Comparison of ENCODE assay signal across 8 mouse cellular contexts in the genomic region with DNA sequence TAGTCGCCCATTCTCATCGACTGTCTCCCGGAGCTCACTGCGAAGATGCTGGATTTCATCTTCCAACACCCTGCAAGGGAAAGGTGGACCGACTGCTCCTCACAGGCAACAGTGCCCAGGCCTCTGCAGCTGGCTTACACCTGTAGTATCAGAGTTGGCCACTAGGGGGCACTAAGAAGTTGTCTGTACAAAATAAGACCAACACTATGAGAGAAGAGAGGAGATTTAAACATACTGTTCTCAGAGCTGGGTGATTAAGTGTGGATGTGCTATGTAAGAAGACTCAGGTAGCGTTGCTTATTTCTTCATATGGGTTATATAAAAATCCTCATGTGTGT. TPM values are rescaled to one million over a fixed set of nuclear protein-coding genes. Genes with fewer than 3 reads are reported as not detected.
DNase-seq lines count a peak whose midpoint lies in the region; ATAC-seq and TF ChIP-seq lines count a peak whose summit lies in the region.

No protein-coding gene starts in this region.

- TF ChIP-seq RAD21 in MEL (IDR thresholded peaks at IDR 0.05; ENCODE audit: low read depth, low read length) = peak; percentile 72

- H3K9ac ChIP-seq in MEL (ENCODE audit: control insufficient read depth, low read depth, low read length, poor library complexity, severe bottlenecking) = no peak overlapping the region
- no peak overlapping the region for H3K9ac ChIP-seq in hindbrain, embryonic 13.5 days

- TF ChIP-seq POLR2A in MEL (IDR thresholded peaks at IDR 0.05; ENCODE audit: control insufficient read depth in 1 of 2, insufficient read depth in 1 of 2, low read depth in 1 of 2, low read length in 2 of 2, poor library complexity in 1 of 2) = no peak
- no peak for TF ChIP-seq POLR2A in embryonic fibroblast, embryonic 13.5 days (IDR thresholded peaks at IDR 0.05; ENCODE audit: low read depth, low read length)

- H3K27me3 ChIP-seq in MEL (ENCODE audit: control insufficient read depth in 1 of 2, insufficient read depth in 2 of 2, low read length in 2 of 2) = no peaks in the 10 kb centered on the region
- H3K27me3 ChIP-seq in hindbrain, embryonic 13.5 days = no peaks in the 10 kb centered on the region

- H3K4me3 ChIP-seq in MEL (ENCODE audit: control insufficient read depth in 1 of 2, insufficient read depth in 1 of 2, low read depth in 2 of 2, low read length in 2 of 2) = no peak overlapping the region
- no peak overlapping the region for H3K4me3 ChIP-seq in embryonic fibroblast, embryonic 13.5 days (ENCODE audit: insufficient read depth, low read length)
- no peak overlapping the region for H3K4me3 ChIP-seq in hindbrain, embryonic 13.5 days

- DNase-seq in MEL (ENCODE audit: low read depth, low spot score) = peak; percentile 72
- DNase-seq in adrenal gland, postnatal 36 days = peak; percentile 80 to 82
- peak; percentile 82 to 96 for DNase-seq in layer of hippocampus, postnatal 25 days (ENCODE audit: extremely low spot score in 1 of 2, low spot score in 1 of 2)
- DNase-seq in right cerebral cortex, postnatal 14 days = peak; percentile 86

- WGBS in hindbrain, embryonic 13.5 days = 32% methylated on average over 6 of the region's 6 CpGs

- H3K36me3 ChIP-seq in MEL (ENCODE audit: control insufficient read depth in 1 of 2, insufficient read depth in 2 of 2, low read length in 2 of 2) = no peaks in the 10 kb centered on the region
- no peaks in the 10 kb centered on the region for H3K36me3 ChIP-seq in hindbrain, embryonic 13.5 days

- H3K9me3 ChIP-seq in MEL (replicated peaks; ENCODE audit: insufficient read depth, low read length) = no peaks in the 10 kb centered on the region
- H3K9me3 ChIP-seq in hindbrain, embryonic 13.5 days = no peaks in the 10 kb centered on the region; the same call in 1 of the 2 replicates

- no peak overlapping the region for H3K27ac ChIP-seq in MEL (ENCODE audit: control insufficient read depth, low read depth, low read length)
- H3K27ac ChIP-seq in embryonic fibroblast, embryonic 13.5 days (ENCODE audit: insufficient read depth, low read length) = peak overlapping the region; percentile 22; the same call in 1 of the 2 replicates
- no peak overlapping the region for H3K27ac ChIP-seq in hindbrain, embryonic 13.5 days

- peak; percentile 60 to 84 (median 75) for TF ChIP-seq CTCF in MEL (IDR thresholded peaks at IDR 0.05 in 2 of 3, conservative IDR thresholded peaks at IDR 0.05 in 1 of 3; ENCODE audit: control insufficient read depth in 1 of 3, insufficient read depth in 1 of 3, low read depth in 2 of 3, low read length in 3 of 3, poor library complexity in 1 of 3, severe bottlenecking in 1 of 3)
- TF ChIP-seq CTCF in embryonic fibroblast, embryonic 13.5 days (IDR thresholded peaks at IDR 0.05; ENCODE audit: borderline replicate concordance, insufficient read depth, low read length) = peak; percentile 47

- ATAC-seq in hindbrain, embryonic 13.5 days (ENCODE audit: low FRiP score) = 0 out of 2 replicates have a peak, but pooled peaks have one; percentile 32
- peak; percentile 81 for ATAC-seq in megakaryocyte progenitor cell, adult 5-6 weeks (replicated peaks; ENCODE audit: poor library complexity)
- no peak for ATAC-seq in activated CD4-positive, CD25-positive, alpha-beta regulatory T cell, adult 4 months

- H3K4me2 ChIP-seq in hindbrain, embryonic 13.5 days = no peak overlapping the region

- no peak for TF ChIP-seq EP300 in MEL (IDR thresholded peaks at IDR 0.05; ENCODE audit: low read depth in 1 of 2, low read length in 2 of 2)

- no peaks in the 10 kb centered on the region for H3K4me1 ChIP-seq in MEL (ENCODE audit: control insufficient read depth in 1 of 2, insufficient read depth in 2 of 2, low read length in 2 of 2)
- no peaks in the 10 kb centered on the region for H3K4me1 ChIP-seq in embryonic fibroblast, embryonic 13.5 days (ENCODE audit: control insufficient read depth, insufficient read depth, low read length)
- H3K4me1 ChIP-seq in hindbrain, embryonic 13.5 days (replicated peaks) = no peaks in the 10 kb centered on the region

- no peaks in the 10 kb centered on the region for H3K79me2 ChIP-seq in MEL (ENCODE audit: control insufficient read depth, insufficient read depth, low read length, poor library complexity)

TF ChIP-seq in MEL, 35 proteins besides CTCF, POLR2A, EP300 and RAD21:
- TF ChIP-seq SMC3 (IDR thresholded peaks at IDR 0.05; ENCODE audit: low read depth, low read length) (peak; percentile 69), NELFE (IDR thresholded peaks at IDR 0.05; ENCODE audit: low read depth, low read length) (no peak), RCOR1 (IDR thresholded peaks at IDR 0.05; ENCODE audit: low read depth, low read length) (no peak), TCF12 (IDR thresholded peaks at IDR 0.05; ENCODE audit: low read depth, low read length) (no peak), CHD1 (IDR thresholded peaks at IDR 0.05; ENCODE audit: low read depth, low read length) (no peak), ZC3H11A (IDR thresholded peaks at IDR 0.05; ENCODE audit: low read depth, low read length) (peak; percentile 55), USF2 (IDR thresholded peaks at IDR 0.05; ENCODE audit: borderline replicate concordance in 1 of 2, insufficient read depth in 1 of 2, low read depth in 1 of 2, low read length in 2 of 2) (no peak)

RNA-seq across cellular contexts. Expression of a gene that starts 8.3 kb away (rescaled TPM):
- total RNA-seq in MEL (2012; rRNA removed) = not detected in 2 replicates
- not detected for polyA plus RNA-seq in MEL (2012; ENCODE audit: insufficient read depth in 1 of 2, insufficient read length in 2 of 2, low read depth in 1 of 2, low replicate concordance in 2 of 2, missing spikeins in 1 of 2)
- 1 to 10 TPM; 1.0 to 1.1 TPM for total RNA-seq in adrenal gland, postnatal 36 days (2021)
- polyA plus RNA-seq in embryonic fibroblast, embryonic 13.5 days (2011; ENCODE audit: insufficient read length, low read depth, missing spikeins) = not detected in 2 replicates
- 3.2 and 3.7 TPM in 2 replicates for polyA plus RNA-seq in hindbrain, embryonic 13.5 days (2015; fragmentation: Nextera tagmentation; extraction: Ambion mirVana)
- total RNA-seq in layer of hippocampus, postnatal 25 days (2021) = 1 to 10 TPM; 8.9 to 9.7 TPM
- total RNA-seq in megakaryocyte progenitor cell, adult 5-6 weeks (2015) = 0.42 TPM in 1 of 2 replicates, not detected in the other
- total RNA-seq in megakaryocyte progenitor cell, adult 5-6 weeks (2017) = not detected in 2 replicates
- not detected for polyA plus RNA-seq in activated CD4-positive, CD25-positive, alpha-beta regulatory T cell, adult 4 months (2017; shearing (Covaris generic))

RNA-seq across cellular contexts. Expression of a gene that starts 27.2 kb away (rescaled TPM):
- total RNA-seq in MEL (2012; rRNA removed) = 142 and 248 TPM in 2 replicates
- 100 to 1,000 TPM in 1 of 2 experiments, not detected in 1; 177 TPM for polyA plus RNA-seq in MEL (2012; ENCODE audit: insufficient read depth in 1 of 2, insufficient read length in 2 of 2, low read depth in 1 of 2, low replicate concordance in 2 of 2, missing spikeins in 1 of 2)
- total RNA-seq in adrenal gland, postnatal 36 days (2021) = 100 to 1,000 TPM in 1 of 2 experiments, 10 to 100 TPM in 1; 80.9 to 105 TPM
- 96.1 and 101 TPM in 2 replicates for polyA plus RNA-seq in embryonic fibroblast, embryonic 13.5 days (2011; ENCODE audit: insufficient read length, low read depth, missing spikeins)
- 144 and 145 TPM in 2 replicates for polyA plus RNA-seq in hindbrain, embryonic 13.5 days (2015; fragmentation: Nextera tagmentation; extraction: Ambion mirVana)
- total RNA-seq in layer of hippocampus, postnatal 25 days (2021) = 10 to 100 TPM; 84.7 to 92.8 TPM
- total RNA-seq in megakaryocyte progenitor cell, adult 5-6 weeks (2015) = 89.9 and 101 TPM in 2 replicates
- 14.1 and 21.7 TPM in 2 replicates for total RNA-seq in megakaryocyte progenitor cell, adult 5-6 weeks (2017)
- 100 to 1,000 TPM; 125 to 151 TPM for polyA plus RNA-seq in activated CD4-positive, CD25-positive, alpha-beta regulatory T cell, adult 4 months (2017; shearing (Covaris generic))

RNA-seq across cellular contexts. Expression of a gene that starts 38.6 kb away (rescaled TPM):
- total RNA-seq in MEL (2012; rRNA removed) = not detected in 2 replicates
- polyA plus RNA-seq in MEL (2012; ENCODE audit: insufficient read depth in 1 of 2, insufficient read length in 2 of 2, low read depth in 1 of 2, low replicate concordance in 2 of 2, missing spikeins in 1 of 2) = not detected
- not detected for total RNA-seq in adrenal gland, postnatal 36 days (2021)
- not detected in 2 replicates for polyA plus RNA-seq in embryonic fibroblast, embryonic 13.5 days (2011; ENCODE audit: insufficient read length, low read depth, missing spikeins)
- not detected in 2 replicates for polyA plus RNA-seq in hindbrain, embryonic 13.5 days (2015; fragmentation: Nextera tagmentation; extraction: Ambion mirVana)
- 10 to 100 TPM; 15.1 to 15.5 TPM for total RNA-seq in layer of hippocampus, postnatal 25 days (2021)
- total RNA-seq in megakaryocyte progenitor cell, adult 5-6 weeks (2015) = not detected in 2 replicates
- total RNA-seq in megakaryocyte progenitor cell, adult 5-6 weeks (2017) = not detected in 2 replicates
- polyA plus RNA-seq in activated CD4-positive, CD25-positive, alpha-beta regulatory T cell, adult 4 months (2017; shearing (Covaris generic)) = not detected

RNA-seq across cellular contexts. Expression of a gene that starts 53.5 kb away (rescaled TPM):
- not detected in 2 replicates for total RNA-seq in MEL (2012; rRNA removed)
- polyA plus RNA-seq in MEL (2012; ENCODE audit: insufficient read depth in 1 of 2, insufficient read length in 2 of 2, low read depth in 1 of 2, low replicate concordance in 2 of 2, missing spikeins in 1 of 2) = not detected
- total RNA-seq in adrenal gland, postnatal 36 days (2021) = under 1 TPM in 1 of 2 experiments, not detected in 1; 0.16 TPM
- not detected in 2 replicates for polyA plus RNA-seq in embryonic fibroblast, embryonic 13.5 days (2011; ENCODE audit: insufficient read length, low read depth, missing spikeins)
- polyA plus RNA-seq in hindbrain, embryonic 13.5 days (2015; fragmentation: Nextera tagmentation; extraction: Ambion mirVana) = 1.2 and 1.3 TPM in 2 replicates
- 1 to 10 TPM; 3.3 to 4.4 TPM for total RNA-seq in layer of hippocampus, postnatal 25 days (2021)
- total RNA-seq in megakaryocyte progenitor cell, adult 5-6 weeks (2015) = not detected in 2 replicates
- 0.17 TPM in 1 of 2 replicates, not detected in the other for total RNA-seq in megakaryocyte progenitor cell, adult 5-6 weeks (2017)
- not detected for polyA plus RNA-seq in activated CD4-positive, CD25-positive, alpha-beta regulatory T cell, adult 4 months (2017; shearing (Covaris generic))

Comparison
In these comparisons a context has a peak if more than half of its experiments do, and no peak if none do; other contexts are left out.
1. RNA of a gene that starts 38.6 kb away (total RNA-seq): 15.1 to 15.5 TPM in layer of hippocampus, postnatal 25 days; not detected in adrenal gland, postnatal 36 days, not detected in MEL and not detected in megakaryocyte progenitor cell, adult 5-6 weeks; every median in the first group is over 10 times any median in the second.
2. Peak in every context shown above with its lines, with median percentiles within 50 percentile points of each other: DNase-seq.